Mouse (Mus musculus) lung, embryonic 16.5 days (tissue): ENCODE results near the gene Dnajc12. TPM values are rescaled to one million over a fixed set of nuclear protein-coding genes. Genes with fewer than 3 reads are reported as not detected.
A peak's percentile ranks its signal among the peaks of the same experiment; 100 is the strongest.
"Not testable (repeated sequence)": the region's sequence is repeated elsewhere in the genome, so short reads cannot be mapped to it uniquely, and the experiment has no call there.

ENCODE experiments used
- ATAC-seq: fragments of 200-750 bp; cut with Nextera tagmentation; 2 replicates; pipeline ENCODE4 v1.8.0; 2017; ENCODE audit warnings: low read depth, mild to moderate bottlenecking, moderate library complexity
- H3K27ac ChIP-seq: fragments of 300-500 bp; sonication (generic); 2 replicates; pipeline ENCODE4 v1.5.1; 2014; ENCODE audit warnings: mild to moderate bottlenecking, control low read depth, low read length
- H3K27me3 ChIP-seq: fragments of 300-500 bp; sonication (generic); 2 replicates; pipeline ENCODE4 v1.6.1; 2014; ENCODE audit warnings: low read depth, low read length, mixed read lengths; ENCODE audit not compliant: control insufficient read depth, insufficient read depth
- H3K36me3 ChIP-seq: fragments of 300-500 bp; sonication (generic); 2 replicates; pipeline ENCODE4 v1.6.1; 2014; ENCODE audit warnings: low read length; ENCODE audit not compliant: control insufficient read depth, insufficient read depth
- H3K4me1 ChIP-seq: fragments of 300-500 bp; sonication (generic); replicated peaks from 2 replicates; pipeline ENCODE4 v1.6.1; 2014; ENCODE audit warnings: low read length, mixed read lengths; ENCODE audit not compliant: control insufficient read depth, insufficient read depth
- H3K4me2 ChIP-seq: fragments of 300-500 bp; sonication (generic); 2 replicates; pipeline ENCODE4 v1.6.1; 2014; ENCODE audit warnings: low read depth, low read length, control low read depth
- H3K4me3 ChIP-seq: fragments of 300-500 bp; sonication (generic); 2 replicates; pipeline ENCODE4 v1.5.1; 2014; ENCODE audit warnings: mild to moderate bottlenecking, low read length, control low read depth
- H3K9ac ChIP-seq: fragments of 300-500 bp; sonication (generic); 2 replicates; pipeline ENCODE4 v1.6.1; 2014; ENCODE audit warnings: low read length, control low read depth
- H3K9me3 ChIP-seq: fragments of 300-500 bp; sonication (generic); 2 replicates; pipeline ENCODE4 v1.6.1; 2016; ENCODE audit warnings: low read length; ENCODE audit not compliant: control insufficient read depth
- WGBS: fragments of 180-500 bp; shearing (Covaris S2); extraction: QIAGEN DNeasy Blood & Tissue Kit; methylation state at CpG from one replicate; pipeline ENCODE4 v1.1.7; 2014; 5-methylcytosine and 5-hydroxymethylcytosine counted together
- polyA plus RNA-seq: library from polyadenylated mRNA; unstranded; fragments of >200 nt; fragmentation: Nextera tagmentation; extraction: Ambion mirVana; gene quantifications from 2 replicates; pipeline ENCODE4 v1.2.1, GENCODE M21; 2015

Gene Dnajc12
- polyA plus RNA-seq, 1 experiment from 2014 or later: 11.8 TPM

DNA sequence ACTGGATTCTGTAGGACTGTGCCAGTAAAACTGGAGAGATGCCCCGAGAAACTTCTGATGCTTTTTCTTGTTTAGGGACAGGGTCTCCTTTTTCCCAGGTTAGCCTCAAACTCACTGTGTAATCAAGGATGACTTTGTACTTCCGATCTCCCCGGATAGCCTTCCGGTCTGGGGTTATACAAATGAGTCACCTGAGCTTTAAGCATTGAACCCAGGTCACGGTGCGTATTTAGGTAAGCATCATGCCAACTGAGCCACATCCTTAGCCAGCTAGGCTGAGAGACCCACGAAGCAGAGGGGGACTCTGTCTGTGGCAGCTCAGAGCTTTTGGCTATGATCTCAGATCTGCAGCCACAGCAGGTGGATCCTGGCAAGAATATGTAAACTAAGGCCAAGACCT, 31.6 kb upstream of the Dnajc12 start:
- no peak for ATAC-seq
- Histone ChIP-seq H3K4me3 (no peak overlapping the region), H3K27me3 (no peaks in the 10 kb centered on the region), H3K4me2 (no peak overlapping the region), H3K4me1 (no peaks in the 10 kb centered on the region), H3K36me3 (no peaks in the 10 kb centered on the region), H3K9me3 (no peaks in the 10 kb centered on the region), H3K9ac (no peak overlapping the region), H3K27ac (no peak overlapping the region)
- 82% methylated on average over 7 of the region's 7 CpGs for WGBS

DNA sequence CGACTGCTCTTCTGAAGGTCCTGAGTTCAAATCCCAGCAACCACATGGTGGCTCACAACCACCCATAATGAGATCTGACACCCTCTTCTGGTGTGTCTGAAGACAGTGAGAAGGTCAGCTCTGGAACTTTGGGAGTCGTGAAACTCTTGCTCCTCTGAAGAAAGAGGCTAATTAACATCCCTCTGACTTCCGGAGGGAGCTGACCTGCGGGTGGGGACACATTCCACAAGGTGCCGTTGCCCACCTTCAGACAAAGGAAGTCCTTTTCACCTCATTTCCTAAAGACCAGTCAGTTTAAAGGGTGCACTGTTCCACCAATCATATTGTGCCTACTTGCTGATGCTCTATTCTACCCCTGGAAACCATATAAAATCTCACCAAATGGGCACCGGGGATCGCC, 31.1 kb upstream of the Dnajc12 start:
- not testable (repeated sequence) for H3K9ac ChIP-seq, H3K9me3 ChIP-seq, H3K27ac ChIP-seq, H3K27me3 ChIP-seq, H3K36me3 ChIP-seq, H3K4me1 ChIP-seq, H3K4me3 ChIP-seq, ATAC-seq, H3K4me2 ChIP-seq
- WGBS: 77% methylated on average over 7 of the region's 7 CpGs

DNA sequence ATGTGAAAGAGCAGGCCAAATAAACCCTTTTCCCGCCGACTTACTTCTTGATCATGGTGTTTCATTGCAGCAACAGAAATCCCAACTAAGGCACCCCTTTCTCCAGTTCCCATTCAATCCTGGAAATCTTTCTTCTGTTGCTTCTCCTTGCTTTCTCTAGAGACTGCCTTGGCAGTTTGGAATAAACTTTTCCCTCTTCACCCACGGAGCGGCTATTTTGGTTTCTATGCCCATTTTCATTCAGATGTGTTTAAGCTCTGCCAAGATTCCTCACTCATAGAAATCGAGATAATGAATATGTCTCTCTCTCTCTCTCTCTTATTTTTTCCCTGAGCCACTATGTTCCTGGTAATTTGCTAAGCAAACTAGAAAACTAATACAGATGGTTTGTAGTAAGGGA, 30.1 kb upstream of the Dnajc12 start:
- Histone ChIP-seq H3K4me2 (no peak overlapping the region), H3K27ac (no peak overlapping the region), H3K4me1 (no peaks in the 10 kb centered on the region), H3K27me3 (no peaks in the 10 kb centered on the region), H3K9ac (no peak overlapping the region), H3K9me3 (no peaks in the 10 kb centered on the region), H3K4me3 (no peak overlapping the region), H3K36me3 (no peaks in the 10 kb centered on the region)
- ATAC-seq: no peak
- 77% methylated on average over 5 of the region's 5 CpGs for WGBS

DNA sequence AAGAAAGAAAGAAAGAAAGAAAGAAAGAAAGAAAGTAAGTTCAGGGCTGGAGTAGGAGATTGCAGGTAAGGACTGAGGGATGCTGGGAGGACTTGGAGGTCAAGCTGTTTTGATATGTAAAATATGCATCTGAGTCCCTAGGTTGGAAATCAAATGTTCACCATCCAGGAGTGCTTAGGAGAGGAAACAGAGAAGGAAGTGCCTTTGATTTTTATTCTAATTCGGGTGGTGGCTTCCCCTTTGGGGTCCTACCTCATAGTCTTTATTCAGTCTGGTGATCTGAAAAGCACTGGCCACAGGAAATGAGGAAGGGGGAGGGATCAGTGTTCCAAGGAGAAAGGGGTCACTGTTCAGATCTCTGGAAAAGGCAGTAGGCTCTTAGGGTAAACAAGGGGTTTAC, 21.7 kb upstream of the Dnajc12 start:
- Histone ChIP-seq H3K9ac (no peak overlapping the region), H3K36me3 (no peaks in the 10 kb centered on the region), H3K4me2 (no peak overlapping the region), H3K4me1 (no peaks in the 10 kb centered on the region), H3K9me3 (no peaks in the 10 kb centered on the region), H3K27ac (no peak overlapping the region), H3K27me3 (no peaks in the 10 kb centered on the region), H3K4me3 (no peak overlapping the region)
- ATAC-seq: no peak
- WGBS: 53% methylated on average over 1 of the region's 1 CpGs

DNA sequence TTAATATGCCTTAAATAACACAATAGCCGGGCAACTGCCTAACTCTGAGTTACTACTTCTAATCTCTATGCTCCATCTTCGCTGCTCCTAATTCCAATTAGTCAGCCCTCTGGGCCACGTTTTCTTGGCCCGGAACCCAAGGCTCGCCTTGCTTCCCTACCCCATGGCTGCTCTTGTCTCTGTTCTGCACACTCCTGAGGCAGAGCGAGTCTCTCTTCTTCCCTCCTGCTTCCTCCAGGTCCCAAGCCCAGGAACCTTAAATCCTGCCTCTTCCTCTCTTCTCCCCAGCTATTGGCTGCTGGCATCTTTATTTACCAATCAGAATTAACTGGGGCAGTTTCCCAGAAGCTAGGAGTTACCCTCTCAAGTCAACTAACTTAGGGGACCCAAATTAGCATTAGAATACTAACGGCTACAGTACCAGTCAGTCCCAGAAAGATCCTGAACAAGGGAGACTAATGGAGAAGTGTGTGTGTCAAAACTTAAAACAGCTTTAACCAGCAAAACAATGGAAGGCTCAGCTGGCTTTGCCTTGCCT, 16.3 kb upstream of the Dnajc12 start:
- no peak overlapping the region for H3K4me2 ChIP-seq
- 51% methylated on average over 7 of the region's 7 CpGs for WGBS
- H3K4me1 ChIP-seq: no peaks in the 10 kb centered on the region

DNA sequence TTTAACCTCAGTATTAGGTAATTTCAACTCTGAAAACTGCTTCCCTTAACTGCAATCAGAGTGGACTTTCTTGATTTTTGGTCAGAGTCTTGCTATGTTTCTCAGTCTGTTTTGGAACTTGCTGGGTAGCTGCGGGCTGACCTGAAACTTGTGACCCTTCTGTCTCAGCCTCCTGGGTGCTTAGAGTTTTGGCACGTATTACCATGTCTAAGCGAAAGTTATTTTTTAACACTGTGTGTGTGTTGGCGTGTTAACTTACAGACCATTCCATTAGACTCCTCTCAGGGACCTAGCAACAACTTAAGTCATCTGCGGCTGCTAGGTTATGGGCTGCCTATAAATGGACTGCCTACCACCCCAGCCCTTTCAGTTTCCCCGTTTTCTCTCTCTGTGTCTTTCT, 14.9 kb upstream of the Dnajc12 start:
- no peaks in the 10 kb centered on the region for H3K9me3 ChIP-seq
- no peaks in the 10 kb centered on the region for H3K27me3 ChIP-seq
- H3K4me3 ChIP-seq: no peak overlapping the region
- H3K27ac ChIP-seq: no peak overlapping the region
- no peak overlapping the region for H3K9ac ChIP-seq
- WGBS: 73% methylated on average over 6 of the region's 6 CpGs
- no peaks in the 10 kb centered on the region for H3K4me1 ChIP-seq
- H3K36me3 ChIP-seq: no peaks in the 10 kb centered on the region
- ATAC-seq: no peak
- no peak overlapping the region for H3K4me2 ChIP-seq

More for the DNA sequence above, 16.3 kb upstream of the Dnajc12 start:
- no peak for ATAC-seq
- Histone ChIP-seq H3K9ac (no peak overlapping the region), H3K27me3 (no peaks in the 10 kb centered on the region), H3K4me3 (no peak overlapping the region), H3K9me3 (no peaks in the 10 kb centered on the region), H3K27ac (no peak overlapping the region), H3K36me3 (no peaks in the 10 kb centered on the region)

DNA sequence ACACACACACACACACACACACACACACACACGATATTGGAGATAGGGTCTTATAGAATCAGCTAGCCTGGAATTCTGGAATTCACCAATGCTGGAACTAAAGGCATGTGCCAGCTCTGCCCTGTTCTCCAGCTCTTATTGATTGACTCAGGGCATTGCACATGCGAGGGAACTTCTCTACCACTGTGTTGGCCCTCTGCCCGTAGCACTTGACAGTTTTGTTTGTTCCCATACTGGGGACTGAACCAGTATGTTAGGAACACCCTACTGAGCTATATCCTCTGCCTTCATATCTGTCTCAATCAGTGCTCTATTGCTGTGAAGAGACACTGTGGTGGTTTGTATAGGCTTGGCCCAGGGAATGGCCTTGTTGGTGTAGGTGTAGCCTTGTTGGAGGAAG, 14.2 kb upstream of the Dnajc12 start:
- no peak overlapping the region for H3K27ac ChIP-seq
- H3K4me2 ChIP-seq: no peak overlapping the region
- WGBS: 61% methylated on average over 3 of the region's 3 CpGs
- no peaks in the 10 kb centered on the region for H3K4me1 ChIP-seq
- H3K9me3 ChIP-seq: no peaks in the 10 kb centered on the region
- H3K9ac ChIP-seq: no peak overlapping the region
- no peak for ATAC-seq
- no peak overlapping the region for H3K4me3 ChIP-seq
- H3K36me3 ChIP-seq: no peaks in the 10 kb centered on the region
- no peaks in the 10 kb centered on the region for H3K27me3 ChIP-seq

DNA sequence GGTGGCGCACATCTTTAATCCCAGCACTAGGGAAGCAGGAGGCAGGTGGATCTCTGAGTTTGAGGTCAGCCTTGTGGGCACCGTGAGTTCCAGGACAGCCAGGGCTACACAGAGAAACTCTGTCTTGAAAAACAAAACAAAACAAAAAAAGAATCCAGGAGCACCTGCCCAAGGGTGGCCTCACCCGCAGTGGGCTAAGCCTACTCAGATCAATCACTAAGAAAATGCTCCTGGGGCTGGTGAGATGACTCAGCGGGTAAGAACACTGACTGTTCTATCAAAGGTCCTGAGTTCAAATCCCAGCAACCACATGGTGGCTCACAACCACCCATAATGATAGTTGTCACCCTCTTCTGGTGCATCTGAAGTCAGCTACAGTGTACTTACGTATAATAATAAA, 5.9 kb upstream of the Dnajc12 start:
- H3K36me3 ChIP-seq: no peaks in the 10 kb centered on the region
- H3K27ac ChIP-seq: no peak overlapping the region
- H3K4me1 ChIP-seq: no peaks in the 10 kb centered on the region; the same call in 1 of the 2 replicates
- H3K4me2 ChIP-seq: no peak overlapping the region
- WGBS: 77% methylated on average over 5 of the region's 5 CpGs
- H3K27me3 ChIP-seq: no peaks in the 10 kb centered on the region; the same call in 1 of the 2 replicates
- no peak overlapping the region for H3K4me3 ChIP-seq
- ATAC-seq: no peak
- H3K9ac ChIP-seq: no peak overlapping the region
- no peaks in the 10 kb centered on the region for H3K9me3 ChIP-seq

DNA sequence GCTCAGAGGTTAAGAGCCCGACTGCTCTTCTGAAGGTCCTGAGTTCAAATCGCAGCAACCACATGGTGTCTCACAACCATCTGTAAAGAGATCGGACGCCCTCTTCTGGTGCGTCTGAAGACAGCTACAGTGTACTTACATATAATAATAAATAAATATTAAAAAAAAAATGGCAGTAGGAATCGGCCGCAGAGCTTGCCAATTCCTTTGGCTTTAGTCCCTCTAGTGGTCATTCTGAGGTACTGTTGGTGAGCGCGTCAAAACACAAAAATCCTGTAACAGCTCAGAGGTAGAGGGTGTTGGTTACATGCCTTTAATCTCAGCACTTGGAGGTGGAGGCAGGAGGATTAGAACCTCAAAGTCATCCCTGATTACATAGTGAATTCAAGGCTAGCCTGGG, 4.8 kb upstream of the Dnajc12 start:
- WGBS: 15% methylated on average over 9 of the region's 9 CpGs
- ATAC-seq: peak; percentile 10; the same call in 1 of the 2 replicates

More for the DNA sequence above, 4.8 kb upstream of the Dnajc12 start:
- no peaks in the 10 kb centered on the region; the same call in 1 of the 2 replicates for H3K27me3 ChIP-seq
- no peaks in the 10 kb centered on the region for H3K36me3 ChIP-seq
- no peaks in the 10 kb centered on the region for H3K9me3 ChIP-seq
- H3K27ac ChIP-seq: no peak overlapping the region
- no peak overlapping the region for H3K4me2 ChIP-seq
- peaks cover 3% of the 10 kb centered on the region; the same call in 1 of the 2 replicates for H3K4me1 ChIP-seq
- no peak overlapping the region for H3K9ac ChIP-seq
- no peak overlapping the region for H3K4me3 ChIP-seq
